Mouse (Mus musculus): ENCODE data around the gene Rps6ka2. TPM values are rescaled to one million over a fixed set of nuclear protein-coding genes. Genes with fewer than 3 reads are reported as not detected.
"Not testable (repeated sequence)": the region's sequence is repeated elsewhere in the genome, so short reads cannot be mapped to it uniquely, and the experiment has no call there.

The Rps6ka2 gene
- polyA plus RNA-seq, 2 experiments from 2014 or later, result 0.57 to 0.60 TPM

- ATAC-seq, result no peak
Measured at GRCm38 (mm10) chr17:7271522-7272134, 101.7 kb downstream of the Rps6ka2 start.

DNA sequence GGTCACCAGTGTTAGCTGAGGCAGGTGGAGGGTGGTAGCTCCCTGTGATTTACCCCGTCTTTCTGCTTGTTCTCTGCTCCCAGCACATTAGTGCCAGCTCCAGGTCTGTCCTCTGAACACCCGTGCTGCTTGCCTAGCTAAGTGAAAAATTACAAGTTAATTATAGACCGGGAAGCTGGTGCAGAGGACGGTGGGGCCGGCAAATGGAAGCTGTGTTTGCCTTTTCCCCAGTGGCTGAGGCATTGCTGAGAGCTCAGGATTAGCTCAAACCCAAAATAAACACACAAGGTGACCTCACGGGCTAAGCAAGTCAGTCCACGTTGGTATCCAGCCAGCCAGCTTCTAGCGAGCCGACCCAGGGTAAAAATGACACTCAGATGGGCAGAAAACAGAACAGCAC lies 103.1 kb downstream of the Rps6ka2 start:
- ATAC-seq, result no peak

DNA sequence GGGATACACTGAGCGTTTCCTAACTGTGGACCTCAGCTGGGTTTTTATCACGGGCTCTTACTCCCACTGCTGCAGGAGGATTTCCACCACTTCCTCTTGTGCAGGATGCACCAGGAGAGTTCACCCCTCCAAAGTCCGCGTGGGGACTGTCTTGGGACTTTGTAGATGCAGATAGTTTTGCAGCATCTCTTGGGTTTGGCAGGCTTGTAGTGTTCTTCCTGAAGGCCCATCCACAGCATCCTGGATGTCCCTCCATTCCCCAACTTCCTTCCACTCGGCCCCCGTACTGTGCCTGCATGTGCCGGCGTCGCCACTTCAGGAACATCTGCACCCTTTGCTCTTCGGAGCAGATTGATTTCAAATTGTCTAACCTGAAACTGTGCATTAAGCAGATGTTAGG lies 103.9 kb downstream of the Rps6ka2 start:
- no peak for ATAC-seq

DNA sequence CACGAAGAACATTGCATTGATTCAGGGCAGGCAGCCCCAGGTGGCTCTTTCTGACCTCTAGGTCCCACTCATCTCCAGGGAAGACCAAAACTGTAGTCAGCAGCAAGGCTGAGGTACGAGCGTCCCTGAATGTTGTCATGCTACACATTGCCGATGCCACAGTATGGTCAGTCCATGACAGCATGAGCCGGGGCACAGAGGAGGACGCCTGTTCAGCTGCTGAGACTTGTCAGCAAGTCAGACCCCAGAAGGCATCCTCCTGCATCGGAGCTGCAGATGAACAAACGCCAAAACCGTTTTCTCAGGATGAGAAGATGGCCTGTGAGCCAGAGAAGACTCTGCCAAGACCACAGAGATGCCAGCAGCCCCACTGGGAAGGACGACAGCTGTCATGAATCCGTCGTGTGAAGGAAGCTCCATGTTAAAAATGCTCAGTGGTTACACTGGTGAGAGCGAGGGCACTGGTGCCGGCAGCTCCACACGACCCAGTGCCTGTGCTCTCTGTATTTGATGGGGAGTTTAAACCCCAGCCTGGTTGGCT lies 108.9 kb downstream of the Rps6ka2 start:
- no peak for ATAC-seq

- no peak for ATAC-seq
Measured at GRCm38 (mm10) chr17:7279251-7279650, 109.3 kb downstream of the Rps6ka2 start.

- ATAC-seq, result no peak
Measured at GRCm38 (mm10) chr17:7284297-7284910, 114.5 kb downstream of the Rps6ka2 start.

GRCm38 (mm10) chr17:7285292-7285691 lies 115.4 kb downstream of the Rps6ka2 start:
- no peak for ATAC-seq

- ATAC-seq, result no peak
Measured at GRCm38 (mm10) chr17:7286422-7287050, 116.6 kb downstream of the Rps6ka2 start.

GRCm38 (mm10) chr17:7292012-7292684 lies 122.2 kb downstream of the Rps6ka2 start:
- ATAC-seq, result no peak

GRCm38 (mm10) chr17:7306278-7307196 lies 136.6 kb downstream of the Rps6ka2 start:
- peak; percentile 23 for ATAC-seq

GRCm38 (mm10) chr17:7315693-7316382 lies 145.9 kb downstream of the Rps6ka2 start:
- ATAC-seq, result not testable (repeated sequence)

- ATAC-seq, result not testable (repeated sequence)
Measured at GRCm38 (mm10) chr17:7319789-7320188, 149.9 kb downstream of the Rps6ka2 start.

- ATAC-seq, result not testable (repeated sequence)
Measured at GRCm38 (mm10) chr17:7324346-7324745, 154.4 kb downstream of the Rps6ka2 start, which contains the start of gene Tcp10a. Gene Tcp10a (plus strand): TSS chr17:7324646.

GRCm38 (mm10) chr17:7326415-7326814 lies 156.5 kb downstream of the Rps6ka2 start:
- not testable (repeated sequence) for ATAC-seq

DNA sequence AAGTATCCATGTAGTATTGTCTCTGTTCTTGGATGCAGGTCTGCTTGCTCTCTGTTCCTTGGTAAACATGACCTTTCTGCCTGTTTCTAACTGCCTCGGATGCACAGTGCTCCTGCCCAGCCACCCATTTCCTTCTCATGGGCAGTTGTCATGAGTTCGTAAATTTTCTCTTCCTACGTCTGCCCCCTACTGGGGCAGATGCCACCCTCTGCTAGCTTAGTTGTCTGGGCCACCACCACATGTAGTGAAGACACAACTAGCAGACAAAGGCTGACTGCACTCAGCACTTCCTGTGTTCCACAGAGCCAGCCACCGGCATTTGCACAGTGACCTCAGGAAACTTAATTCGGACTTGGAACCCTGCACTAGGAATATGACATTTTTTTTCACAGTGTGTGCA lies 162.8 kb downstream of the Rps6ka2 start:
- ATAC-seq, result not testable (repeated sequence)

DNA sequence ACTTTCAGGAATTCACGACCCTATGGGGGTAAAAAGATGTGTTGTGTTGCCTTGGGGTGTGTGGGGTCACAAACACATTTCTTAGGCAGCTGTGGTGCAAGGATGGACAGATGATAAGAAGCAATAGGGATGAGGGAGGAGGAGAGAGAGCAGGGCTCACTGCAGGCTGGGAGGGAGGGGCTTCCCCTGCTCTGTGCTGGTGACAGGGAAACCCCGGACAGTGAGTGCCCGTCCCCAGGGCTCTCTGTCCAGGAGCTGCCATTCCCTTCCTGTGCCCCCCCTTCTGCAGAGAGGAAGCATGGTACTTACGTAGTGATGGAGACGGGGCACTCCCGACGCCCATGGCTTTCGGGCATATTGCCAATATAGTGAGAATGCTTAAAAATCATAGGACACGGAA lies 167.5 kb downstream of the Rps6ka2 start:
- not testable (repeated sequence) for ATAC-seq

DNA sequence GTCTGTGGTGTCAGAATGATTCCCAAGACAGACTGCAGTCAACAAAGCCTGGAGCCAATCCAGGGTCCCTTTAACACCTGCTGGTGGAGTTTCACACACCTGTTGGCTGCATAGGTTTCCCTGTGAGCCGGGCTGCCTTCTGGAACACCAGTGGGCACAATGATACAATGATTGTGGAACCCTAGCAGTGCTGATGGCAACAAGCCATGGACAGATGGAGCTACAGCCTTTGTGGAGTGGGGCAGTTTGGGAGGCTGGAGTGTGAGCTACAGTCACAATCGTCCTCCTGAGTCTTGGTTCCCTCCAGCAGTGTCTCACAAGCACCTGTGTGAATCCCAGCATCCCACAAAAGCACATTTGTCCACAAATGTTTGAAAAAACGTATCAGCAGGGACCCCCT lies 178.8 kb downstream of the Rps6ka2 start:
- ATAC-seq, result not testable (repeated sequence)

GRCm38 (mm10) chr17:7352596-7352995 lies 182.7 kb downstream of the Rps6ka2 start, which contains the start of gene Ttll2:
Gene Ttll2 (minus strand): TSS chr17:7352696.
- ATAC-seq, result not testable (repeated sequence)

Measured in activated CD4-positive, CD25-positive, alpha-beta regulatory T cell, adult 4 months (primary cell).